24 mouse cellular contexts compared by ENCODE assay signal in genomic region chr8:47843063-47843462, GRCm38 (mm10). TPM values are rescaled to one million over a fixed set of nuclear protein-coding genes. Genes with fewer than 3 reads are reported as not detected.
DNase-seq lines count a peak whose midpoint lies in the region; ATAC-seq lines count a peak whose summit lies in the region.
"Had no signal": no experiment of that assay in that cellular context is flagged by ENCODE, and none has a peak within 500 bp of the region (broad histone marks: within the 10 kb centered on the region; RNA-seq: fewer than 3 reads in every experiment).

No protein-coding gene starts in this region.

- peak; percentile 34 for DNase-seq in embryo, embryonic 10.5 days (ENCODE audit: low spot score)
- DNase-seq in embryo, embryonic 11 days: no peak
- DNase-seq in heart, adult 8-10 months (ENCODE audit: low spot score): no peak
- DNase-seq in left cerebral cortex, postnatal 14 days (ENCODE audit: low spot score in 2 of 2): peak; percentile 32 to 62
- DNase-seq in left cerebral cortex, adult 18-20 months (ENCODE audit: low spot score in 2 of 2): no peak
- DNase-seq in brain, adult 2 months (ENCODE audit: low read depth, low spot score): peak; percentile 18
- no peak for DNase-seq in urinary bladder, postnatal 25 days (ENCODE audit: low spot score)
- DNase-seq: cerebellum, adult 11 months; liver, embryonic 13.5 days; lung, postnatal 14 days; thymus, postnatal 25 days had no signal

- no peak overlapping the region for H3K4me2 ChIP-seq in heart, embryonic 12.5 days
- H3K4me2 ChIP-seq: hindbrain, embryonic 15.5 days; liver, embryonic 13.5 days; midbrain, embryonic 12.5 days; neural tube, embryonic 12.5 days had no signal

- no peak overlapping the region for H3K27ac ChIP-seq in heart, embryonic 12.5 days (ENCODE audit: poor library complexity, severe bottlenecking)
- H3K27ac ChIP-seq: hindbrain, embryonic 15.5 days; limb, embryonic 10.5 days; liver, embryonic 13.5 days; midbrain, embryonic 12.5 days; neural tube, embryonic 12.5 days had no signal

- H3K36me3 ChIP-seq in heart, embryonic 12.5 days: peaks cover 84% of the 10 kb centered on the region

- 69% methylated on average over 7 of the region's 7 CpGs for WGBS in heart, embryonic 12.5 days

- intact Hi-C loops in left cerebral cortex, postnatal 14 days (cut with DNase I): loop anchor here (5.0 kb wide), 1 partner anchor 101 kb away; no protein-coding TSS in a partner anchor

- H3K27me3 ChIP-seq in heart, embryonic 12.5 days (replicated peaks): no peaks in the 10 kb centered on the region
- H3K27me3 ChIP-seq: hindbrain, embryonic 15.5 days; liver, embryonic 13.5 days; midbrain, embryonic 12.5 days; neural tube, embryonic 12.5 days had no signal

- H3K4me1 ChIP-seq in heart, embryonic 12.5 days (replicated peaks): no peaks in the 10 kb centered on the region
- H3K4me1 ChIP-seq: hindbrain, embryonic 15.5 days; liver, embryonic 13.5 days; midbrain, embryonic 12.5 days; neural tube, embryonic 12.5 days had no signal

- no peak overlapping the region for H3K4me3 ChIP-seq in heart, embryonic 12.5 days
- H3K4me3 ChIP-seq: hindbrain, embryonic 15.5 days; limb, embryonic 10.5 days; liver, embryonic 13.5 days; midbrain, embryonic 12.5 days; neural tube, embryonic 12.5 days had no signal

- peak; percentile 63; the same call in 1 of the 2 replicates for ATAC-seq in heart, embryonic 12.5 days (ENCODE audit: insufficient number of reproducible peaks, low FRiP score)

- no peak overlapping the region for H3K9ac ChIP-seq in heart, embryonic 12.5 days
- H3K9ac ChIP-seq: hindbrain, embryonic 15.5 days; liver, embryonic 13.5 days; midbrain, embryonic 12.5 days; neural tube, embryonic 12.5 days had no signal

- no peaks in the 10 kb centered on the region for H3K9me3 ChIP-seq in heart, embryonic 12.5 days (replicated peaks)
- H3K9me3 ChIP-seq: hindbrain, embryonic 15.5 days; limb, embryonic 10.5 days; liver, embryonic 13.5 days; midbrain, embryonic 12.5 days had no signal

RNA-seq across cellular contexts. Expression of gene Cldn22, which starts 18.8 kb away (rescaled TPM):
- polyA plus RNA-seq in heart, embryonic 12.5 days (2016; fragmentation: Nextera tagmentation; extraction: Ambion mirVana): not detected in 2 replicates
- total RNA-seq in heart, adult 8-10 months (2022): not detected
- 1 to 10 TPM in 1 of 2 experiments, not detected in 1; 1.0 TPM for total RNA-seq in left cerebral cortex, postnatal 14 days (2021)
- 1 to 10 TPM in 1 of 2 experiments, under 1 TPM in 1; 0.63 to 1.3 TPM for total RNA-seq in left cerebral cortex, adult 18-20 months (2021)
- total RNA-seq: adrenal gland, postnatal 4 days; granulocyte monocyte progenitor cell, adult 5-6 weeks had no signal
- polyA plus RNA-seq: hindbrain, embryonic 15.5 days; kidney, embryonic 16.5 days; limb, embryonic 10.5 days; liver, embryonic 13.5 days; midbrain, embryonic 12.5 days; neural tube, embryonic 12.5 days; small intestine, adult 2 months; stomach, embryonic 16.5 days had no signal

RNA-seq across cellular contexts. Expression of gene Cldn24, which starts 21.1 kb away (rescaled TPM):
- polyA plus RNA-seq in heart, embryonic 12.5 days (2016; fragmentation: Nextera tagmentation; extraction: Ambion mirVana): not detected in 2 replicates
- total RNA-seq in heart, adult 8-10 months (2022): not detected
- not detected for total RNA-seq in left cerebral cortex, postnatal 14 days (2021)
- total RNA-seq in left cerebral cortex, adult 18-20 months (2021): not detected
- total RNA-seq: adrenal gland, postnatal 4 days; ES-E14; granulocyte monocyte progenitor cell, adult 5-6 weeks; layer of hippocampus, postnatal 10 days had no signal
- polyA plus RNA-seq: frontal cortex, adult 2 months; hindbrain, embryonic 15.5 days; kidney, embryonic 16.5 days; limb, embryonic 10.5 days; liver, embryonic 13.5 days; midbrain, embryonic 12.5 days; neural tube, embryonic 12.5 days; stomach, embryonic 16.5 days had no signal

Comparison
In these comparisons a context has a peak if more than half of its experiments do, and no peak if none do; other contexts are left out.
1. DNase-seq: peak in embryo, embryonic 10.5 days (single experiment), left cerebral cortex, postnatal 14 days (2 of 2) and brain, adult 2 months (single experiment); none in embryo, embryonic 11 days (single experiment), heart, adult 8-10 months (single experiment), left cerebral cortex, adult 18-20 months (0 of 2) and urinary bladder, postnatal 25 days (single experiment).